Mouse (Mus musculus) cerebellum, adult 9-10 months (tissue): ENCODE data around the gene Prdm16.

ENCODE experiments used
- DNase-seq: peaks from one replicate; pipeline ENCODE4 v3.0.0; 2022

Prdm16 gene

GRCm38 (mm10) chr4:154639591-154640442, 3.1 kb upstream of the Prdm16 start:
- DNase-seq, result no peak

DNA sequence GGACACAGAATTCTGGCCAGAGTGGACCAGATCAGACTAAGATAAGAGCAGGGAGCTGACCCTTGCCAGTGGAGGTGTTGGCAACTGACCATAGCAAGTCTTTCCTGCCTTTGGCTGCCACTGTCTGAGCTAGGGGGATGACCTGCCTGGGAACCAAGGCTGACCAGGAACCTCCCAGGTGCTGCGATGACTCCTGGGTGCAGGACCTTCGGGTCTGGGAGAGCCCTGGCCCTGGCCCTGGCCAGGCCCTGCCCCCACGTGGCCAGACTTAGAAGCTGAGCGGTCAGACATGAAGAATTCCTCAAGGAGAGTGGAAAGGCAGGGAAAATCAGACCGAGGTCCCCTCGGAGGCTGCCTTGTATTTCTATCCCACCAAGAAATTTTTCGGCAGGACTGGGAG, 2.5 kb upstream of the Prdm16 start:
- DNase-seq, result no peak

- DNase-seq, result no peak
Observed at GRCm38 (mm10) chr4:154638320-154638886, 1.7 kb upstream of the Prdm16 start.

GRCm38 (mm10) chr4:154637468-154638319, 1.0 kb upstream of the Prdm16 start:
- no peak for DNase-seq

- DNase-seq, result no peak
Observed at GRCm38 (mm10) chr4:154636053-154636433, 630 bp downstream of the Prdm16 start.

- DNase-seq, result no peak
Observed at GRCm38 (mm10) chr4:154635241-154636052, 1.2 kb downstream of the Prdm16 start.

DNA sequence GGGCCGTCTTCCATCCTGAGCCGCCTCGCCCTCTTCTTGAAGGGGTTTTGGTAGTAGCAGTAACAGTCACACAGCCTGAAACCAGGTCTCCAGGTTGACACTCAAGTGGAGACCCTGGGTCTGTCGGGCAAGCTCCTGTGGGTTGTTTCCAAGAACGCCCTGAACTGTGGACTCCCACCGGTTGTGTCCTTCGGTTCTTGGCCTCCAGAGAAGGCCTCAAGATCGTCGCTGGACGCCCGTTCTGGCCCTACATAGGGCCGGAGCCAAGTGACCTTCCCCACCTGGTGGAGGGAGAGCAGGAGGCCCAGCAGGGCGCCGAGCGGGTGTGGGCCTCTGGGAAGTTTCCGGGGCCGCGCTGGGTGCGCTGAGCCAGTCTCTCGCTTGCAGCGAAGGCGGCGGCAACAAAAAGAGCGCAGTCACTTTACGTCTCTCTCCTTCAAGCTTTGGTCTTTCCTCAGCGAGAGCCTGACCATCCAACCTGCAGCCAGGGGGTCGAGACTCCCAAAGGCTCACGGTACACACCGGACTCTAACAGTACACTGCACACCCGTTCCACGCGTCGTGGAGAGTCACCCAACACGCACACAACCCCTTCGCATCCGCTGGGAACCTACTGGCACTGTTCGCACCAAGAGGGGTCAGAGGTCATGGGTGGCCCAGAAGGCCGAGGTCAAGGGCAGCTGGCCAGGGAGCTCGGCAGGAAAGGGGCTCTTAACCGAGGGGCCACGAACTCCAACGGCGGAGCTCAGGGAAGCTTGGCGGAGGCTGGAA, 2.0 kb downstream of the Prdm16 start:
- no peak for DNase-seq

DNA sequence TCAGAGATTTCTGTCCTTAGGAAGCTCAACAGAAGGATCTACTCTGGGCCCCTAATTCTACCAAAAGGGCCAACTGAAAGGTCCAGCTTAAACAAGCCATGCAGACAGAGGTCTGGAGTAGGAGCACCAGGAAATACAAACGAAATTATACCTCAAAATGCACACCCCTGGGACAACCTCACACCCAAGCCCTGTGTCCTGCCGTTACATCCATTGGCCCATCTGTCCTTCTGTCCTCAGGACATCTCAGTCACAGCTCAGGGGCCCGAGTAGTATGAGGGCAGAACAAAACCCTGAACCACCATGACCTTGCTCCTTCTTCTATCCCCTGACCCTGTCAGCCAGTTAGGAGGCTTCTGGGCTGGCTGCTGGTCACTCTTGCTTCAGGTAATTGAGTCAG, 2.7 kb downstream of the Prdm16 start:
- no peak for DNase-seq

- no peak for DNase-seq
Observed at GRCm38 (mm10) chr4:154632800-154633764, 3.6 kb downstream of the Prdm16 start.

DNA sequence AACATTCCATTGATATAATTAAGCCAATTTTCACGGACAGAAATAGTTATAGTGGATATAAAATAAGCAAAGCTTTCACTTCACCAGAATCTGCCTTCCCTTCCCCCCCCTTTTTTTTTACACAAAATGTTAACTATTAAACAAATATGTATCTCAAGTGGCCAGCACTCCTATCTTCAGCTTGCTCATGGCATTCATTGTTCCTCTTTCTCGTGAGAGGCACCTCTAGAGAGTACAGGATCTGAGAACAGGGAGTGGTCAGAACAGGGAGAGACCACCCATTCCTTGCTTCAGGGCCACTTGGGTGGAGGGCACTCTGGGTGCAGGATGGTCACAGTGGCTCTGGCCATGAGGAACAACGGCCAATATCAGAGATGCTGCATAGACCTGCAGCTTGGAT, 5.9 kb downstream of the Prdm16 start:
- no peak for DNase-seq

DNA sequence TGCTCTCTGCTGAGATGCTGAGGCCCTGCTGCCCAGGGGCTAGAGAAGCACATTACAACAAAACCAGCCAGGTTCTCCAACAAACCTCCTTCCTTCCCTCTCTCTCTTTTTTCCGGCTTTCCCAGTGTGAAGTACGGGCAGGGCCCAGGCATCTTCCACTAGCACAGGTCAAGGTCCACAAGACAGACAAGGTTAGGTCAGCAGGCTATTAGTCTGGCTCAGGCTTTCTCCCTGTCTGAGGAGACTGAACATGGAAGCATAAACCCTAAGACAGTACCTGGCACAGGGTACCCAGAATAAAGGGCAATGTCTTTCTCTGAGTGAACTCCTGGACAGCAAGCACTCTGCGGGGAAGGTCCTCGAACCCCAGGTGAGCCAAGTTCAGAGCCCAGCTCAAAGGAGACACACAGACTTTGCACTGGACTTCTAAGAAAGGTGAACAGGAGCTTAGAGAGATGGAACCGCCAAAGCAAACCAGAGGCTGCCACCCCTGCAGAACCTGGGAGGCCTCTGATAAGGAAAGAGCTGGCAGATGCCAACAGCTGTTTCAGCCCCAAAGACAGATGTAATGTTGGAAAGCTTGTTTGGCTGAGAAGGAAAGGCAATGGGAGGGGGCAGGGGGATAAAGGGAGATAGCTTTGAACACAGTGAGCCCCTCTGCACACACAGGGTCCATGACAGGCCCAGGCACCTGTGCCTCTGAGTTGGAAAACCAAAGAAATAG, 9.1 kb downstream of the Prdm16 start:
- no peak for DNase-seq

DNA sequence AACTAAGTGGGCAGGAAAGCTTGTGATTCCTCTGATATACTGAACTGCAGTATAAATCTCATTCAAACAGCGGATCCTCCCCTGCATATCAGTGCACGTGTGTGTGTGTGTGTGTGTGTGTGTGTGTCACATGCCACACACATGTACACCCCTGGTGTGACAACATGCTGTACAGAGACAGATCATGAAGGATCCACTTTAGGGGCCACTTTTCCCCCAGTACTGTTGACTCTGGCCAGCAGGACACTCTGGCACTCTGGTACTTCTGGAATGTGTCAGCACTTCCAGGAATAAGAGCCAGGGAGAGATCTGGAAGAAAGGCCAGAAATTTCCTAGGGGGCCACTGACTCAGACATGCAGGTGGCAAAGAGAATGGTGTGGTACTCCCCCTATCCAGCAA, 10.4 kb downstream of the Prdm16 start:
- DNase-seq, result no peak

DNA sequence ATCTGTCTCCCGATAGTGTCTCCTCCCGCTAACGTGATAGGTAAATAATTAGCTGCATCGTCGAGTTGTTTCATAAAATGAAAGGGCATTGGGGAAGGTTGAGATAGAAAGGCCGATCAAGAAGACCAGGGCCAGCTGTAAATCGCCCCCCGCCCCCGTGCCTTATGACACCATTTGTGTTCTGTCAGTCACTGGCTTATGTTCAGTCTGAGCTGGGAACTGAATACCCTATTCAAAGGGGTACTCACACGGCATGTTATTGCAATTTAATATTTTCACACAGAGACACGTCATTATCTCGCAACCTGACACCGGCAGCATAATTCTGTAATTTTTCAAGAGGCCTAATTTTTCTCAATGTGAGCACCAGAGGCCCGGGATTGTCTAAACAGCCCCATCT, 11.0 kb downstream of the Prdm16 start:
- DNase-seq, result no peak

DNA sequence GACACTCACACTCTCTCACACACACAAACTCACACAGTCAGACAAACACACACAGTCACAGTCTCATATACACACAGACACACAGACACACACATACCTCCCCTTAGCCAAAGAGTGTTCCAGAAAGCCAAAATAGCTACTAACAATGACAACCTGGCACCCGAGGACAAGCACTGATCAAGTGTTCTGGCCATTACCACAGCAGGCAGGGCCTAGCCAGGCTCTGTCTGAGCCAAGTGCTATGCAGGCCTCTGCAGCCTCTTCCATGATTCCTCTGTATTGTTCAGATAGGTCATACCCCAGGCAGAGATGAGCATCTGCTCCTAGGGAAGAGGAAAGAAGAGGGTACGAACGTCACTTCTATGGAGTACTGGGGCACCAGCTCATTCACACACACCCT, 13.4 kb downstream of the Prdm16 start:
- DNase-seq, result no peak

GRCm38 (mm10) chr4:154622521-154622920, 14.2 kb downstream of the Prdm16 start:
- DNase-seq, result no peak

DNA sequence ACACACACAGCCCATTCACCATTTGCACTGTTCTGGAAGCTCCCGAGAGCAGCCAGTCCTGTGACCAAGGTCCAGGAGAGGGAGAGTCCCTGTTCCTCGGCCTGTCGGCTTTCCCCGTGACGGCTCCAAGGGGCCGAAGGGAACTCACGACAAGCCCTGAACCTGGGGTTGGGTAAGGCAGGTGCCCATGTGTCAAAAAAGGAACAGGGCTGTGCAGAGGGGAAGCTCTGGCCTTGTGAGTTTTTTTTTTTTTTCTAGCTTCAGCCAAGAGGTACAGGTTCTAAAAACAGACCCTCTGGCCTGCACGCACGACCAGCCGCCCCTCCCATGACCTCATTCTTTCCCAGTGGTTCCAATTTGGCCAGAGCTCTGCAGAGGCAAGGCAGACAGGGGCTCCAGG, 25.5 kb downstream of the Prdm16 start:
- no peak for DNase-seq

DNA sequence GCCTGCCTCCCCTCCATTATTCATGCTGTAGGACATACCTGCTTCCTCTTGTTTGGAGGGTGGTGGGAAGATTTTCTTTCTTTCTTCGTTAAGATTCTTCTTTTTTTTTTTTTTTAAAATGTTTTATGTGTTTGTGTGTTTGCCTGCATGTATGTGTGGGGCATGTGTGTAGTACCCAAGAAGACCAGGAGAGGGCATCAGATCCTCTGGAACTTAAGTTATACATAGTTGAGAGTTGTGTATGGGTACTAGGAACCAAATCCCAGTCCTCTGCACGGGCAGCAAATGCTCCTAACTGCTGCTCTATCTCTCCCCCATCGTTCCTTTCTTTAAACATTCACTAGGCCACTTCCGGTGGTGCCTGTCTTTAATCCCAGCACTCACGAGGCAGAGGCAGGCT, 28.9 kb downstream of the Prdm16 start:
- no peak for DNase-seq

GRCm38 (mm10) chr4:154604442-154604830, 32.2 kb downstream of the Prdm16 start:
- no peak for DNase-seq

DNA sequence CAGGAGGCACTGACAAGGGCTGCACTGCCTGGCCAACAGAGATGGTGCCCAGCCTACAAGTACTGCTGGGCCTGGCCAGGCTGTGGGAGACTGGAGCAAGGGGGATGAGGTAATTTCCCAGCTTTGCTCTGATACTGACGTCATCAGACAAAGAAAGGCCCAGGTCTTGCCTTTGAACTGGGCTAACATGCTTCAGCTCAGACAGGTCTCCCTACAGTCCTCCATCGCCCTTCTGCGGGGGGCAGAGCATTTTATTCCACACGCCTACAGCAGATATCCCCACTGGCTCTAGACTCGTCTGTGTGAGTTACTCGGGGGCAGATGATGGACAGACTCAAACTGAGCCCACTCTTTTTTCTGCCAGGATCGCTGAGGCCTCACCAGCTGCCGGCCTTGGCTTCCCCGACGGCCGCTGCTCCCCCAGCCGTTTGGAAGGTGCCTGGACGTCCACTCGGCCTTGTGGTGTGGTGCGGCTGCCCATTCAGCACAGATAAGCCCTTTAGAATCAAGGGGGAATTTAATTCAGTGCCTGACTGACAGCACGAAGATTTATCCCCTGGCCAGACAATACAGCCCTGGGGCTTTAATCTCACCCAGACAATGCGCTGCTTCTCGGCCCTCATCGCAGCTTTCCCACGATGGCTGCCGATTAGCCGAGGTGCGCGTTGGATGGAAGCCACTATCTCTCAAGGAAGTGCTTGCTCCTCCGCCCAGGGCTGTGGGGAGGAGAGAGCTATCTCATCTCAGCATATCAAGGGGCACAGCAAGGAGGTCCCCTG, 32.8 kb downstream of the Prdm16 start:
- DNase-seq, result no peak
